Mouse (Mus musculus): ENCODE results near the gene Clcnkb. TPM values are rescaled to one million over a fixed set of nuclear protein-coding genes. Genes with fewer than 3 reads are reported as not detected.

The Clcnkb gene
- polyA plus RNA-seq, 1 experiment from 2014 or later, result not detected

DNA sequence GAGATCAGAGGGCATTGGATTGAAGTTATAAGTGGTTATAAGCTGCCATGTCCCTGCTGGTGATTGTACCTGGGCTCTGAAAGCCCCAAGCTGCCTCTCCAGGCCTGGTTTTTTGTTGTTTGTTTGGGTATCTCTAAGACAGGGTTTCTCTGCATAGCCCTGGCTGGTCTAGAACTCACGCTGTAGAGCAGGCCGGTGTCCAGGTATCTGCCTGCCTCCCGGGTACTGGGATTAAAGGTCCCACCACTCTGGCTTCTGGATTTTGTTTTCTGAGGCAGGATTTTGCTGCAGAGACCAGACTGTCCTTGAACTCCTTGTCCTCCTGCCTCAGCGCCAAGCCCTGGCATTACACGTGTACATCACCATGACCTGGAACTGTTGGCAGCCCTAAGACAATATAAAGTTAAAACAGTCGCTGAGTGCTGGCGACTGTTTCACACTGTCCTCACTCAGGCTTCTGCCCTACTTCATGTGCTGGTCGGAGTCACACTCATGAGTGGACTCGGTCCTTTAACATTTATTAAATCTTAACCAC lies 36.2 kb upstream of the Clcnkb start:
- no peak for ATAC-seq (ENCODE audit: low FRiP score, low read depth)
- WGBS, result 95% methylated on average over 9 of the region's 9 CpGs
- no peaks in the 10 kb centered on the region for H3K27me3 ChIP-seq
- H3K36me3 ChIP-seq, result peaks cover 46% of the 10 kb centered on the region
- H3K9me3 ChIP-seq, result no peaks in the 10 kb centered on the region
- no peak overlapping the region for H3K4me3 ChIP-seq
- no peak overlapping the region for H3K9ac ChIP-seq
- H3K27ac ChIP-seq (replicated peaks), result no peak overlapping the region
- 0 out of 2 replicates have a peak, but pooled peaks cover 3% of the 10 kb centered on the region for H3K4me1 ChIP-seq (replicated peaks)
- H3K4me2 ChIP-seq, result no peak overlapping the region

DNA sequence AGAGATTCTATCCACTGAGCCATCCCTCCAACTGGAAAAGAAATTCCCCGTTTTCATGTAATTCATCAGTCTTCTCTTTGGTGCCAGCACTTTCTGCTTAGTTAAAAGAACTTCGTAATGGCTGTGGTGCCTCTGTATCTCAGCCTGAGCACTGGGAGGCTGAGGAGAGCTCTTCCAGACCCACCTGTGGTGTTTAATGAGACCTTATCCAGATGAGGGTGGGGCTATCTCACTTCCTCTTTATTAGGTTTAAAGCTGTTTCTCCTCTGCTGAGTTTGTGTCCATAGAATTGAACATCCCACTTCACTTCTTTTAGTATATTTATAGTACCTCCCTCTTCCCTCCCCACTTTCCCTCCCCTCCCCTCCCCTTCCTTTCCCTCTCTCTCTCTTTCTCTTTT lies 35.4 kb upstream of the Clcnkb start:
- H3K4me1 ChIP-seq (replicated peaks), result peaks cover 7% of the 10 kb centered on the region
- H3K9ac ChIP-seq, result no peak overlapping the region
- H3K27me3 ChIP-seq, result no peaks in the 10 kb centered on the region
- H3K27ac ChIP-seq (replicated peaks), result no peak overlapping the region
- no peaks in the 10 kb centered on the region for H3K9me3 ChIP-seq
- WGBS, result 84% methylated on average over 2 of the region's 2 CpGs
- no peak overlapping the region for H3K4me2 ChIP-seq
- H3K36me3 ChIP-seq, result peaks cover 47% of the 10 kb centered on the region
- H3K4me3 ChIP-seq, result no peak overlapping the region
- ATAC-seq (ENCODE audit: low FRiP score, low read depth), result no peak

GRCm38 (mm10) chr4:141446211-141446610 lies 30.4 kb upstream of the Clcnkb start:
- Histone ChIP-seq H3K36me3 (peaks cover 32% of the 10 kb centered on the region), H3K4me1 (replicated peaks) (peaks cover 24% of the 10 kb centered on the region), H3K9ac (no peak overlapping the region), H3K4me2 (peak overlapping the region; percentile 59; the same call in 1 of the 2 replicates), H3K9me3 (no peaks in the 10 kb centered on the region), H3K4me3 (0 out of 2 replicates have a peak overlapping the region, but pooled peaks have one; percentile 0), H3K27ac (replicated peaks) (no peak overlapping the region), H3K27me3 (no peaks in the 10 kb centered on the region)
- 70% methylated on average over 7 of the region's 7 CpGs for WGBS
- ATAC-seq (ENCODE audit: low FRiP score, low read depth), result no peak

GRCm38 (mm10) chr4:141445328-141445720 lies 29.5 kb upstream of the Clcnkb start:
- Histone ChIP-seq H3K9ac (peak overlapping the region; percentile 93), H3K4me3 (peak overlapping the region; percentile 98), H3K9me3 (no peaks in the 10 kb centered on the region), H3K27me3 (no peaks in the 10 kb centered on the region), H3K27ac (replicated peaks) (0 out of 2 replicates have a peak overlapping the region, but pooled peaks have one; percentile 86), H3K4me2 (peak overlapping the region; percentile 59), H3K4me1 (replicated peaks) (peaks cover 24% of the 10 kb centered on the region), H3K36me3 (peaks cover 31% of the 10 kb centered on the region)
- ATAC-seq (ENCODE audit: low FRiP score, low read depth), result no peak; the same call in 1 of the 2 replicates
- 18% methylated on average over 14 of the region's 14 CpGs for WGBS

DNA sequence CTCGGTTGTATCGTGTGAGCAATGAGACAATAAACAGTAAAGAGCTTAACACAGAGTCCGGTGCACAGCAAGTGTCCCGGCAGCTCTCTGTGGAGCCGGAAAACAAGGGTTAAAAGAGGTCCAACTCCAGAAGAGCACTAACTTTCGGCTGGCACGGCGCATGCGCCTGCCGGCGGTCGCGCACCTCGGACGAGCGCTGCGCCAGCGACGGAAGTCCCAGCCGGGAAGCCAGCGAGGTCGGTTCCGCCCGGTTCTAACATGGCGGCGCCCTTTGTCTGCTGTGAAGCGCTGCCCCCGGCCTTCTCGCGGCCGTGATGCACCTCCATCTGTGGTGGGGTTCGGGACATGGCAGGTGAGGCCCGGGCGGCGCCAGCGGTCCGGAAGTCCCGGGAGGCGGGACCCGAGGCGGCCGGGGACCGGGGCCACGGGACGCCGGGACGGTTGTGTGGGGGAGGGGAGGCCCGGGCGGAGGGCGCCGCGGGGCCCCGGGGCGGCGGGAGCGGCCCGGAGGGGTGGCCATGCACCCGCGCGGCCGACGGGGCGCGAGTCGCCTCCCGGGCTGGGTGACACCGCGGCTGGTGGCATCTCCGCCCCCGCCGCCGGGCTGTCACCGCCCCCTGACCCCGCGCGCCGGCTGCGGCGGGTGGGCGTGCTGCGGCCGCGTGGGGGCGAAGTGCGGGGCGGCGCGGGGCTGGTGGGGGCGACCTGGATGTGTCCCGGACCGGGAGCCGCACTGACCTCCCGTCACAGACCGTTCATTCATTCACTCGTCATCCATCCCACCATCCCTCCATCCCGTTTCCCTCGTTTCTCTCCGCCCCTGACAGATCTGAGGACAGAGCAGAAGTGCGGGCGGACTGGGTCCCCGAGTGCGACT lies 28.9 kb upstream of the Clcnkb start, which contains the start of gene Zbtb17:
Gene Zbtb17 (plus strand): TSS at position 204 of the 877 bp plus-strand sequence.
- Histone ChIP-seq H3K27ac (replicated peaks) (peak within 1 kb of the TSS; percentile 86), H3K4me2 (peak within 1 kb of the TSS; percentile 59), H3K4me3 (peak within 1 kb of the TSS; percentile 98), H3K27me3 (no peaks in the 10 kb centered on the region), H3K36me3 (peaks cover 28% of the 10 kb centered on the region), H3K9me3 (no peaks in the 10 kb centered on the region), H3K4me1 (replicated peaks) (peaks cover 24% of the 10 kb centered on the region), H3K9ac (peak within 1 kb of the TSS; percentile 93)
- peak; percentile 91 for ATAC-seq (ENCODE audit: low FRiP score, low read depth)
- WGBS, result under 1% methylated on average over 67 of the region's 102 CpGs

GRCm38 (mm10) chr4:141443641-141444429 lies 28.0 kb upstream of the Clcnkb start:
- 0 out of 2 replicates have a peak overlapping the region, but pooled peaks have one; percentile 40 for H3K27ac ChIP-seq (replicated peaks)
- ATAC-seq (ENCODE audit: low FRiP score, low read depth), result no peak
- 50% methylated on average over 11 of the region's 11 CpGs for WGBS
- peak overlapping the region; percentile 93 for H3K9ac ChIP-seq
- H3K4me1 ChIP-seq (replicated peaks), result peaks cover 24% of the 10 kb centered on the region
- peaks cover 19% of the 10 kb centered on the region for H3K36me3 ChIP-seq
- H3K9me3 ChIP-seq, result no peaks in the 10 kb centered on the region
- H3K4me2 ChIP-seq, result peak overlapping the region; percentile 59
- H3K27me3 ChIP-seq, result no peaks in the 10 kb centered on the region
- peak overlapping the region; percentile 98 for H3K4me3 ChIP-seq

- no peak for ATAC-seq (ENCODE audit: low FRiP score, low read depth)
- Histone ChIP-seq H3K27ac (replicated peaks) (no peak overlapping the region), H3K4me3 (no peak overlapping the region), H3K36me3 (no peaks in the 10 kb centered on the region), H3K9me3 (no peaks in the 10 kb centered on the region), H3K4me2 (no peak overlapping the region), H3K27me3 (no peaks in the 10 kb centered on the region), H3K4me1 (replicated peaks) (peaks cover 15% of the 10 kb centered on the region), H3K9ac (no peak overlapping the region)
Measured at GRCm38 (mm10) chr4:141440877-141441276, 25.1 kb upstream of the Clcnkb start.

GRCm38 (mm10) chr4:141439083-141439803 lies 23.4 kb upstream of the Clcnkb start:
- no peak overlapping the region for H3K4me2 ChIP-seq
- H3K36me3 ChIP-seq, result no peaks in the 10 kb centered on the region
- WGBS, result 87% methylated on average over 12 of the region's 12 CpGs
- no peak overlapping the region for H3K4me3 ChIP-seq
- H3K4me1 ChIP-seq (replicated peaks), result peaks cover 7% of the 10 kb centered on the region
- H3K27me3 ChIP-seq, result no peaks in the 10 kb centered on the region
- no peak overlapping the region for H3K27ac ChIP-seq (replicated peaks)
- ATAC-seq (ENCODE audit: low FRiP score, low read depth), result no peak
- H3K9ac ChIP-seq, result no peak overlapping the region
- no peaks in the 10 kb centered on the region for H3K9me3 ChIP-seq

GRCm38 (mm10) chr4:141435974-141436373 lies 20.2 kb upstream of the Clcnkb start, which contains the start of gene Srarp:
Gene Srarp, minus strand, starts transcription at chr4:141436105.
- WGBS, result 92% methylated on average over 1 of the region's 1 CpGs
- ATAC-seq (ENCODE audit: low FRiP score, low read depth), result no peak
- Histone ChIP-seq H3K9me3 (no peaks in the 10 kb centered on the region), H3K4me2 (no peak within 1 kb of the TSS), H3K4me3 (no peak within 1 kb of the TSS), H3K36me3 (no peaks in the 10 kb centered on the region), H3K27ac (replicated peaks) (no peak within 1 kb of the TSS), H3K27me3 (no peaks in the 10 kb centered on the region), H3K4me1 (replicated peaks) (no peaks in the 10 kb centered on the region), H3K9ac (no peak within 1 kb of the TSS)

DNA sequence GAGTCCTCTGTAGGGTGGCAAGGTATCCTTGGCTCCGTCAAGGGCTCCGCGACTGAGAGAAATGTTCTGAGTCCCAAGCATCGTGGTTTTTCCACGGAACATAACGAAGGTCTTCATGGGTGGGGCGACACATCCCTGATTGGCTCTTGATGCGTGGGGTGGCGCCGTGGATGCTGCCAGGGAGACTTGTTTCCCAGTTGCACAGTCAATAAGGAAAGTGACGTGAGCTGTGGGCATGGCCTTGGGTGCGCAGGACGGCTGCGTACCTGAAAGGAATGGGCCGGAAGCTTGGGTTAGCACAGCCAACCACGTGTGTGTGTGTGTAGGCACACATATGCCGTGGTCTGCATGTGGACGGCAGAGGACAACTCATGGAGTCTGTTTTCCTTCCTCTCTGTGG lies 17.4 kb upstream of the Clcnkb start:
- Histone ChIP-seq H3K9ac (no peak overlapping the region), H3K4me3 (no peak overlapping the region), H3K36me3 (no peaks in the 10 kb centered on the region), H3K27me3 (no peaks in the 10 kb centered on the region), H3K27ac (replicated peaks) (no peak overlapping the region), H3K9me3 (no peaks in the 10 kb centered on the region), H3K4me1 (replicated peaks) (no peaks in the 10 kb centered on the region), H3K4me2 (no peak overlapping the region)
- ATAC-seq (ENCODE audit: low FRiP score, low read depth), result no peak
- 85% methylated on average over 18 of the region's 18 CpGs for WGBS

GRCm38 (mm10) chr4:141432666-141433065 lies 16.9 kb upstream of the Clcnkb start:
- 58% methylated on average over 14 of the region's 14 CpGs for WGBS
- ATAC-seq (ENCODE audit: low FRiP score, low read depth), result no peak
- Histone ChIP-seq H3K36me3 (no peaks in the 10 kb centered on the region), H3K9me3 (no peaks in the 10 kb centered on the region), H3K27me3 (no peaks in the 10 kb centered on the region), H3K4me3 (no peak overlapping the region), H3K4me1 (replicated peaks) (no peaks in the 10 kb centered on the region), H3K27ac (replicated peaks) (no peak overlapping the region), H3K4me2 (no peak overlapping the region), H3K9ac (no peak overlapping the region)

Measured in hindbrain, embryonic 15.5 days (tissue).